Mouse (Mus musculus) kidney, adult 2 months (tissue): ENCODE measurements at regions not wholly inside any gene's neighbourhood (a gene's known extent, or its start where the extent isn't known, plus 50 kb on each side); places are given as distances from the start of the nearest gene placed in this dataset.

Experiments used
- CTCF ChIP-seq: fragments of 200-500 bp; conservative IDR thresholded peaks from 2 replicates; pipeline ENCODE4 v1.5.1; 2011; ENCODE audit warnings: low read depth, mild to moderate bottlenecking, control low read depth, low read length, moderate library complexity, mixed read lengths; ENCODE audit not compliant: insufficient read depth, insufficient read length
- POLR2A ChIP-seq: fragments of 200-500 bp; IDR thresholded peaks from one replicate; pipeline ENCODE4 v1.6.1; 2011; ENCODE audit warnings: low read depth, low read length, control low read depth

DNA sequence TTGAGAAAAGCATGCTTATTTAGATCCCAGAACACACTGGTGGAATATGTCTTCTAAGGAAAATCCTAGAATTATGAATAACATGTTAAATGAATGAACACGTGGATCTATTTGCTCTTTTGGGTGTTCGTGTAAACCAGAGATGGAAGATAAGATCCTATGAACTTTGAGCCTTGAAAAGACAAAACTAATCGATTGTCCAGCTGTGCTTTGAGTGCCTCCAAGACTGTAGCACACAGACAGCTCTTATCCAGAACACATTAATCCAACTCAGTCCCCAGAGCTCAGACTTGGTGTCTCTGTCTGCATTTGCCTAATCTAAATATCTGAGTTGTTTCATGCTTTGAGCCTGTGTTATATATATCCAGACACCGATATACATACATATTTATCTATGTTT lies 80.0 kb upstream of the Frem2 start:
- TF ChIP-seq CTCF (no peak), POLR2A (no peak)
